Mouse (Mus musculus): ENCODE measurements at regions not wholly inside any gene's neighbourhood (a gene's known extent, or its start where the extent isn't known, plus 50 kb on each side); places are given as distances from the start of the nearest gene placed in this dataset.

DNA sequence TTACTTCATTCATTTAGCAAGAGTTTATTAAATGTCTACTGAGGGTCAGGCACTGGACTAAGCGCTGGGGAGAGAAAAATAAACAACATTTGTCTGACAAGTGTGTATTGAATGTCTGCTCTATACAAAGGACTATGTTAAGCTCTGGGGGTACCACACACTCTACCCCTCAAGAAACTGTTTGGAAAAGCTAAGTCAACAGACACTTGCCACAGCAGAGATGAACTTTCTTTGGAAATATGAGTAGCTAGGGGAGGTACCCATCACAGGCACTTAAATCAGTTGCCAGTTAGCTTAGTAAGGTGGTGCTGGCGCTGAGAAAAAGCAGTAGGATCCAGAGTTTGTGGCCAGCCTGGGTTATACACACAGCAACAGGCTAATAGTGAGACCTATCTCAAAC is 86.7 kb upstream of the Jun start:
- TF ChIP-seq POLR2A (IDR thresholded peaks at IDR 0.05; ENCODE audit: low read depth, low read length) (no peak), CTCF (IDR thresholded peaks at IDR 0.05; ENCODE audit: extremely low read depth, insufficient read length, insufficient replicate concordance, low read depth, low read length) (no peak)
